In genomic region chr14:60895172-60896000, GRCm38 (mm10) we compare ENCODE assay signal across 11 mouse cellular contexts.
A peak's percentile ranks its signal among the peaks of the same experiment; 100 is the strongest.
DNase-seq lines count a peak whose midpoint lies in the region; ATAC-seq and TF ChIP-seq lines count a peak whose summit lies in the region.
"Had no signal": no experiment of that assay in that cellular context is flagged by ENCODE, and none has a peak within 500 bp of the region (broad histone marks: within the 10 kb centered on the region; RNA-seq: fewer than 3 reads in every experiment).

No protein-coding gene starts in this region.

- 71% methylated on average over 19 of the region's 19 CpGs for WGBS in hindbrain, postnatal 0 days

- H3K27me3 ChIP-seq in E14TG2a.4 (ENCODE audit: insufficient read depth, low read length), result peaks cover 3% of the 10 kb centered on the region; the same call in 1 of the 2 replicates
- H3K27me3 ChIP-seq in hindbrain, postnatal 0 days (ENCODE audit: insufficient read depth, low read length), result no peaks in the 10 kb centered on the region
- H3K27me3 ChIP-seq: forebrain, embryonic 15.5 days; neural tube, embryonic 12.5 days had no signal

- peak; percentile 28 for DNase-seq in ES-CJ7 (ENCODE audit: low read depth, low spot score)
- DNase-seq in layer of hippocampus, adult 9-11 months, result peak; percentile 37
- DNase-seq in lung, postnatal 36 days, result peak; percentile 34
- no peak for DNase-seq in hindbrain, postnatal 0 days (ENCODE audit: low spot score)
- no peak for DNase-seq in gastrocnemius, postnatal 10 days
- DNase-seq in heart, postnatal 14 days, result no peak

- H3K9me3 ChIP-seq in E14TG2a.4 (ENCODE audit: low read length), result no peaks in the 10 kb centered on the region
- no peaks in the 10 kb centered on the region for H3K9me3 ChIP-seq in hindbrain, postnatal 0 days (ENCODE audit: low read length)
- H3K9me3 ChIP-seq: forebrain, embryonic 15.5 days; heart, embryonic 10.5 days; neural tube, embryonic 12.5 days had no signal

- peak overlapping the region; percentile 37; the same call in 1 of the 2 replicates for H3K4me3 ChIP-seq in E14TG2a.4 (replicated peaks; ENCODE audit: low read length)
- H3K4me3 ChIP-seq in hindbrain, postnatal 0 days (ENCODE audit: low read length), result no peak overlapping the region
- H3K4me3 ChIP-seq: forebrain, embryonic 15.5 days; heart, embryonic 10.5 days; neural tube, embryonic 12.5 days had no signal

- H3K4me1 ChIP-seq in E14TG2a.4 (replicated peaks; ENCODE audit: low read depth, low read length), result peaks cover 42% of the 10 kb centered on the region
- H3K4me1 ChIP-seq in hindbrain, postnatal 0 days (ENCODE audit: insufficient read depth, low read length), result no peaks in the 10 kb centered on the region
- H3K4me1 ChIP-seq: forebrain, embryonic 15.5 days; heart, embryonic 10.5 days; neural tube, embryonic 12.5 days had no signal

- no peak for ATAC-seq in hindbrain, postnatal 0 days
- ATAC-seq: forebrain, embryonic 15.5 days had no signal

- H3K27ac ChIP-seq in hindbrain, postnatal 0 days, result no peak overlapping the region
- H3K27ac ChIP-seq: forebrain, embryonic 15.5 days; heart, embryonic 10.5 days; macrophage; neural tube, embryonic 12.5 days had no signal

- H3K36me3 ChIP-seq in E14TG2a.4 (ENCODE audit: insufficient read depth, low read length), result no peaks in the 10 kb centered on the region
- H3K36me3 ChIP-seq in hindbrain, postnatal 0 days (ENCODE audit: insufficient read depth, low read length), result no peaks in the 10 kb centered on the region
- H3K36me3 ChIP-seq: forebrain, embryonic 15.5 days; heart, embryonic 10.5 days; neural tube, embryonic 12.5 days had no signal

- H3K9ac ChIP-seq in hindbrain, postnatal 0 days (replicated peaks; ENCODE audit: low read length), result no peak overlapping the region
- H3K9ac ChIP-seq: forebrain, embryonic 15.5 days; neural tube, embryonic 12.5 days had no signal

- H3K4me2 ChIP-seq in hindbrain, postnatal 0 days (ENCODE audit: low read depth, low read length), result no peak overlapping the region
- H3K4me2 ChIP-seq: forebrain, embryonic 15.5 days; neural tube, embryonic 12.5 days had no signal

- TF ChIP-seq CTCF in E14TG2a.4 (conservative IDR thresholded peaks at IDR 0.05; ENCODE audit: low read length), result no peak
- TF ChIP-seq CTCF in hindbrain, postnatal 0 days (IDR thresholded peaks at IDR 0.05; ENCODE audit: low read depth), result no peak

- intact Hi-C loops in heart, postnatal 14 days (cut with DNase I), result no loop called here

Comparison
In these comparisons a context has a peak if more than half of its experiments do, and no peak if none do; other contexts are left out.
1. DNase-seq: peak in ES-CJ7 (single experiment), layer of hippocampus, adult 9-11 months (single experiment) and lung, postnatal 36 days (single experiment); none in hindbrain, postnatal 0 days (single experiment), gastrocnemius, postnatal 10 days (single experiment) and heart, postnatal 14 days (0 of 2).